Mouse (Mus musculus): ENCODE data around the gene Cpne6. TPM values are rescaled to one million over a fixed set of nuclear protein-coding genes. Genes with fewer than 3 reads are reported as not detected.

The Cpne6 gene
- polyA plus RNA-seq, 2 experiments = 0.65 to 0.83 TPM

- peak; percentile 77; the same call in 1 of the 2 replicates for TF ChIP-seq POLR2A (IDR thresholded peaks at IDR 0.05; ENCODE audit: borderline replicate concordance, extremely low read depth, insufficient read depth, insufficient read length)
- Histone ChIP-seq H3K4me3 (replicated peaks; ENCODE audit: low read length) (peak within 1 kb of the TSS; percentile 60), H3K9ac (ENCODE audit: low read depth, low read length, severe bottlenecking) (peak within 1 kb of the TSS; percentile 77), H3K27me3 (ENCODE audit: control insufficient read depth, insufficient read depth, low read length) (no peaks in the 10 kb centered on the region), H3K4me2 (replicated peaks; ENCODE audit: low read depth, low read length, severe bottlenecking) (peak within 1 kb of the TSS; percentile 56), H3K9me3 (ENCODE audit: control insufficient read depth, low read length) (no peaks in the 10 kb centered on the region), H3K4me1 (ENCODE audit: control insufficient read depth, insufficient read depth, low read length) (no peaks in the 10 kb centered on the region), H3K27ac (replicated peaks; ENCODE audit: low read depth, low read length) (peak within 1 kb of the TSS; percentile 82), H3K36me3 (ENCODE audit: control insufficient read depth, insufficient read depth, low read length) (peaks cover 3% of the 10 kb centered on the region; the same call in 1 of the 2 replicates)
- ATAC-seq (ENCODE audit: low FRiP score, low read depth) = peak; percentile 94
- peak; percentile 90 for DNase-seq (ENCODE audit: low spot score)
- WGBS = under 1% methylated on average over 34 of the region's 38 CpGs
These were observed 31.3 kb upstream of the Cpne6 start, which contains the start of gene Dhrs4 for GRCm38 (mm10) chr14:55478651-55479599. Dhrs4 (plus strand) TSS chr14:55478758.

DNA sequence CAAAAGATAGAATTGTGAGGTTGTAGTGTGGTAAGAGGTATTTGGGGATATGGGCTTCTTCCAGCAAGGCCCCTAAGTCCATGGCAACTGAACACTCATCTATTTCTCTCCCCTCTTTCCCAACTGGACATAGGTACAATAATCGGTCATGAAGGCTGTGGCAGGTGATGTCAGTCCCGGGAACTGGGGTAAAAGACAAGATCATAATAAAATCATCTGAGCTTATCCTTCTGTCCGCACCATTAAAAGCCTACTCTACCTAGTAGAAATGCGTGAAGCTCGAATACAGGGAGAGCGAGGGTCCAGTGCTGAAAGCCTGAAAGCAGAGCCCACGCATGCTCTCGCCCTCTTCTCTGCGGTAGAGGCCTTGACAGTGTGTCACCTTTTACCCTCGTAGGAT is 30.6 kb upstream of the Cpne6 start:
- ATAC-seq (ENCODE audit: low FRiP score, low read depth) (no peak), DNase-seq (ENCODE audit: low spot score) (no peak)
- TF ChIP-seq POLR2A (IDR thresholded peaks at IDR 0.05; ENCODE audit: borderline replicate concordance, extremely low read depth, insufficient read depth, insufficient read length) = no peak
- Histone ChIP-seq H3K27me3 (ENCODE audit: control insufficient read depth, insufficient read depth, low read length) (no peaks in the 10 kb centered on the region), H3K4me1 (ENCODE audit: control insufficient read depth, insufficient read depth, low read length) (no peaks in the 10 kb centered on the region), H3K4me3 (replicated peaks; ENCODE audit: low read length) (peak overlapping the region; percentile 60; the same call in 1 of the 2 replicates), H3K9me3 (ENCODE audit: control insufficient read depth, low read length) (no peaks in the 10 kb centered on the region), H3K36me3 (ENCODE audit: control insufficient read depth, insufficient read depth, low read length) (peaks cover 5% of the 10 kb centered on the region; the same call in 1 of the 2 replicates), H3K27ac (replicated peaks; ENCODE audit: low read depth, low read length) (no peak overlapping the region), H3K4me2 (replicated peaks; ENCODE audit: low read depth, low read length, severe bottlenecking) (peak overlapping the region; percentile 56), H3K9ac (ENCODE audit: low read depth, low read length, severe bottlenecking) (no peak overlapping the region)
- WGBS = 93% methylated on average over 10 of the region's 10 CpGs

GRCm38 (mm10) chr14:55484430-55485085 is 25.7 kb upstream of the Cpne6 start:
- H3K9ac ChIP-seq (ENCODE audit: low read depth, low read length, severe bottlenecking) = no peak overlapping the region
- no peaks in the 10 kb centered on the region for H3K9me3 ChIP-seq (ENCODE audit: control insufficient read depth, low read length)
- ATAC-seq (ENCODE audit: low FRiP score, low read depth) (no peak), DNase-seq (ENCODE audit: low spot score) (no peak)
- H3K4me1 ChIP-seq (ENCODE audit: control insufficient read depth, insufficient read depth, low read length) = no peaks in the 10 kb centered on the region
- no peak overlapping the region for H3K4me3 ChIP-seq (replicated peaks; ENCODE audit: low read length)
- H3K27ac ChIP-seq (replicated peaks; ENCODE audit: low read depth, low read length) = no peak overlapping the region
- no peak for TF ChIP-seq POLR2A (IDR thresholded peaks at IDR 0.05; ENCODE audit: borderline replicate concordance, extremely low read depth, insufficient read depth, insufficient read length)
- no peak overlapping the region for H3K4me2 ChIP-seq (replicated peaks; ENCODE audit: low read depth, low read length, severe bottlenecking)
- no peaks in the 10 kb centered on the region for H3K27me3 ChIP-seq (ENCODE audit: control insufficient read depth, insufficient read depth, low read length)
- 80% methylated on average over 5 of the region's 5 CpGs for WGBS
- peaks cover 30% of the 10 kb centered on the region for H3K36me3 ChIP-seq (ENCODE audit: control insufficient read depth, insufficient read depth, low read length)

DNA sequence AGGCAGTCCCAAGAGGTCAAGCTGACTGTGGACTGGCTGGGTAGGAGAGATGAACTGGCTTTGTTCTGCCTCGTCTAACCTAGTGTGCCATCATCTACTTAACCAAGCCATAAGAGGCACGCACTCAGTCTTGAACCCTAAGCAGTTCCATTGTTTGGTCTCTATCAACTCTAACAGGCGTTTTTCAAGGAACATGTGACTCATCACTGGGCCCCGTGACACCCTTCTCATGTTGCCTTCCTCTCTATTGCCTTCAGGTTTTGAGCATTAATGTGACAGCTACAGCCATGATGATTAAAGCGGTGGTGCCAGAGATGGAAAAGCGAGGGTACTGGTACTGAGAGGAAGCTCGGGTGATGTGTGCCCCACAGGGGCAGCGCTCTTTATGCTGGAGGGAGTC is 23.4 kb upstream of the Cpne6 start:
- Histone ChIP-seq H3K9me3 (ENCODE audit: control insufficient read depth, low read length) (no peaks in the 10 kb centered on the region), H3K4me2 (replicated peaks; ENCODE audit: low read depth, low read length, severe bottlenecking) (no peak overlapping the region), H3K27ac (replicated peaks; ENCODE audit: low read depth, low read length) (no peak overlapping the region), H3K36me3 (ENCODE audit: control insufficient read depth, insufficient read depth, low read length) (peaks cover 30% of the 10 kb centered on the region), H3K27me3 (ENCODE audit: control insufficient read depth, insufficient read depth, low read length) (no peaks in the 10 kb centered on the region), H3K4me1 (ENCODE audit: control insufficient read depth, insufficient read depth, low read length) (peaks cover 4% of the 10 kb centered on the region; the same call in 1 of the 2 replicates), H3K4me3 (replicated peaks; ENCODE audit: low read length) (no peak overlapping the region), H3K9ac (ENCODE audit: low read depth, low read length, severe bottlenecking) (no peak overlapping the region)
- 89% methylated on average over 8 of the region's 8 CpGs for whole genome bisulfite sequencing
- no peak for ATAC-seq (ENCODE audit: low FRiP score, low read depth)
- TF ChIP-seq POLR2A (IDR thresholded peaks at IDR 0.05; ENCODE audit: borderline replicate concordance, extremely low read depth, insufficient read depth, insufficient read length) = no peak
- no peak for DNase-seq (ENCODE audit: low spot score)

Measured in limb, embryonic 14.5 days (tissue).